Mouse (Mus musculus): ENCODE measurements at regions not wholly inside any gene's neighbourhood (a gene's known extent, or its start where the extent isn't known, plus 50 kb on each side); places are given as distances from the start of the nearest gene placed in this dataset.

DNA sequence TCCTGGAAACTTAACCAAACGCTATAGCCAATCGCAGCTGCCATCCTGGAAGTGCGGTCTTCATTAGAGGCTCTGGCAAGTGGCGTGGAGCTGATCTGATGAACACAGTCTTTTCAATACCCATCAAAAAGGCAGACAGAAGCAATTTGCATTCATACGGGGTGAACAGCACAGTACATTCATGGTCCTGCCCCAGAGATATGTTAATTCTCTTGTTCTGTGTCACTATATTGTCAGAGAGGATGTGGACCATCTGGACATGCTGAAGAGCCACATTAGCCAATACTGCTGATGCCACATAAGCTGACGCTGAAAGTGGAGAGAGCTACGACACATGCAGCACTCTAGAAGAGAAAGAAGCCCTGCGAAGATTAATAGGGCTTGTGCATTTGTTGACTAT lies 267.6 kb downstream of the Pmp22 start:
- TF ChIP-seq CTCF (IDR thresholded peaks at IDR 0.05; ENCODE audit: control insufficient read depth, insufficient read depth, low read length) (no peak), POLR2A (IDR thresholded peaks at IDR 0.05; ENCODE audit: borderline replicate concordance, control insufficient read depth, low read depth, low read length) (no peak)

Measured in bone marrow, adult 2 months (tissue).